Mouse (Mus musculus) gastrocnemius, adult 2 months (tissue): ENCODE results near the gene Lgi4. TPM values are rescaled to one million over a fixed set of nuclear protein-coding genes. Genes with fewer than 3 reads are reported as not detected.

Source experiments
- DNase-seq: peaks from one replicate; pipeline ENCODE4 v3.0.0; 2022
- H3K27ac ChIP-seq: fragments of 200-600 bp; 2 replicates; pipeline ENCODE4 v1.8.1; 2022; ENCODE audit warnings: mild to moderate bottlenecking
- H3K4me3 ChIP-seq: fragments of 200-600 bp; 2 replicates; pipeline ENCODE4 v1.8.1; 2022; ENCODE audit warnings: mild to moderate bottlenecking, moderate library complexity
- CTCF ChIP-seq: fragments of 200-600 bp; IDR thresholded peaks from 2 replicates; pipeline ENCODE4 v1.8.1; 2022; ENCODE audit warnings: antibody characterized with exemption, mild to moderate bottlenecking, moderate library complexity
- intact Hi-C: fragments of 180-260 bp; cut with DNase I; formaldehyde crosslinking; loops from one replicate; pipeline ENCODE4 v1.15.1; 2025
- total RNA-seq, 2 experiments: library from RNA; stranded (reverse); gene quantifications; 2 replicates each; pipeline ENCODE4 v1.2.3; 2021

The Lgi4 gene
- total RNA-seq, 2 experiments from 2014 or later, result 2.4 to 3.3 TPM

DNA sequence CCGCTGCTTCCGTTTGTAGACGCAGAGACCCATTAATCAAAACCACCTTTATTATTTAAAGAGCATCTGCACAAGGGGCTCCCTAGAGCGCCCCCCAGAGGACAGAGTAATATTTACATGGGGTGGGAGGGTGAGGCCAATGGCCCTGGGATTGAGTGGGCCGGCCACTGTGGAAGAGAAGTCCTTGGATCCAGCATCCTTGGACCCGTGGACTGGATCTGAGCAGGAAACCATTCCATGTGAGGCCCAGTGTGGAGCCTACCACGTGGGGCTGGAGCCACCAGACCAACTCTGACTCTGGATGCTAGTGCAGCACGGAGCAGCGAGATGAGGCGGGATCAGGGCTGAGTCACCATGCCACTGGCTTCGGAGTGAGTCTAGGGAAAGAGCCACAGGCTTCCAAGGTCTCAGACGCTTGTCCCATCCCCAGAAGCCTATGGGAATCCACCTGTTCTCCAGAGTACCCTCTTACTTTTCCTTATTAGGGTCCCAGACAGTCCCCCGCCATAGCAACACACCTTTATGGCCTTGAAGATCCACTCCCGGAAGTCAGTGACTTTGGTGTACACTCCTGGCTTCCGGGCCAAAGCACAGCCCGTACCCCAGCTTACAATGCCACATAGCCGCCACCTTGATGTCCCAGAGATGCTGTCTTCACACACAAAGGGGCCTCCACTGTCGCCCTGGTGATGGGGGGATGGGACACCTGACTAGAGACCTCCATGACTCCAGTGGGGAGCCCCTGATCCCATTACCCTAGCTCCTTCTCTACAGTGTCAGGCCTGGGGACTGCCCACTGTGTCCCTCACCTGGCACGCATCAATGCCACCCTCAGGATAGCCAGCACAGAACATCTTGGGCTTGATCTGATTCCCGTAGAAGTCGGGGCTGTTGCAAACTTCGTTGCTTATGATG lies 39.8 kb downstream of the Lgi4 start:
- TF ChIP-seq CTCF, result peak; percentile 52; the same call in 1 of the 2 replicates
- intact Hi-C loops, result loop anchor here (5.0 to 10.0 kb wide), 2 partner anchors 122 to 224 kb away; no protein-coding TSS in a partner anchor
- Histone ChIP-seq H3K4me3 (no peak overlapping the region), H3K27ac (peak overlapping the region; percentile 44)
- no peak for DNase-seq

DNA sequence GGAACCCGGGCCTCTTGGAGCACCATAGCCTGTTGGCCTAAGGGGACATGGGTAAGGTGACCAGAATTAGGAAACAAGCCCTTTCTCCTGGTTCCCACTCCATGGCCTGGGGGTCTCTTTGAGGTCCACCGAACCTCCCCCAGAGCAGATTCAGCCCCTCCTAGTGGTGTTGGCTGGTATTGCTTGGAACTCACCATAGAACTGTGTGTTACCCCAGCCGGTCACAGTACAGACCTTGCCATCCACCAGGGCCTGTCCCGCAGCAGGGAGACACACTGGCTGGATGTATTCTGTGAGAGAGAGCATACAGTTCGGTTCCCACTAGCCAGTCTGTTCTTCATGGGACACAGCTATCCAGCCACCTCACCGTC lies 40.5 kb downstream of the Lgi4 start:
- TF ChIP-seq CTCF, result peak; percentile 38; the same call in 1 of the 2 replicates
- Histone ChIP-seq H3K27ac (no peak overlapping the region), H3K4me3 (no peak overlapping the region)
- intact Hi-C loops, result loop anchor here (5.0 to 10.0 kb wide), 2 partner anchors 122 to 225 kb away; no protein-coding TSS in a partner anchor
- DNase-seq, result no peak

DNA sequence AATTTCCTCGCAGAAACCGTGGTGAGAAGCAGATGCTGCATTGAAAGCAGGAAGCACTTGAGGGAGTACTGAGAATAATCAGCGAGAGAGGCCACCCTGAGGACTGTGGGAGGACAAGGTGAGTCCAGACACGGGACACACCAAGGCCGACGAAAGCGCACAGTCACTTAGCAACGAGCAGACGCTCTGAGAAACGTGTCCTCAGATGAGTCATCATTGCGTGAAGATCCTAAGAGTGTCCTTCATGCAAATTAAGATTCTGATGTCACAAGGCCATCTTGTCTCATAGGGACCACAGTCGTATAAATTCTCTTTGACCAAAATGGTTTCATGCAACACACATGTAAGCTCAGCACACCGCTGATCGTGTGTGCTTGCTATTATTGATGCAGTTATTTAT lies 41.6 kb downstream of the Lgi4 start:
- H3K4me3 ChIP-seq, result no peak overlapping the region
- no peak for TF ChIP-seq CTCF
- intact Hi-C loops, result loop anchor here (5.0 kb wide), 1 partner anchor 57 kb away; the partner anchor contains the start of gene Gramd1a
- H3K27ac ChIP-seq, result no peak overlapping the region
- no peak for DNase-seq

- peak; percentile 83 for TF ChIP-seq CTCF
- DNase-seq, result peak; percentile 84
- intact Hi-C loops, result loop anchor here (1.0 kb wide), 1 partner anchor 70 kb away; no protein-coding TSS in a partner anchor
These were observed 46.1 kb downstream of the Lgi4 start for GRCm38 (mm10) chr7:31105061-31105768.

GRCm38 (mm10) chr7:31106166-31106565 lies 47.0 kb downstream of the Lgi4 start:
- intact Hi-C loops, result no loop called here
- Histone ChIP-seq H3K27ac (no peak overlapping the region; the same call in 1 of the 2 replicates), H3K4me3 (no peak overlapping the region)
- DNase-seq, result no peak
- no peak for TF ChIP-seq CTCF

More at GRCm38 (mm10) chr7:31105061-31105768, 46.1 kb downstream of the Lgi4 start:
- peak overlapping the region; percentile 55; the same call in 1 of the 2 replicates for H3K27ac ChIP-seq
- H3K4me3 ChIP-seq, result no peak overlapping the region

- Histone ChIP-seq H3K4me3 (0 out of 2 replicates have a peak overlapping the region, but pooled peaks have one; percentile 0), H3K27ac (peak overlapping the region; percentile 83; the same call in 1 of the 2 replicates)
- DNase-seq, result no peak
- TF ChIP-seq CTCF, result no peak
- intact Hi-C loops, result no loop called here
These were observed 48.6 kb downstream of the Lgi4 start for GRCm38 (mm10) chr7:31107781-31108180.

GRCm38 (mm10) chr7:31109091-31109490 lies 49.9 kb downstream of the Lgi4 start:
- H3K27ac ChIP-seq, result peak overlapping the region; percentile 83

GRCm38 (mm10) chr7:31109796-31110195 lies 50.7 kb downstream of the Lgi4 start:
- intact Hi-C loops, result no loop called here
- no peak overlapping the region for H3K4me3 ChIP-seq
- peak overlapping the region; percentile 83 for H3K27ac ChIP-seq
- no peak for DNase-seq
- no peak for TF ChIP-seq CTCF

More at GRCm38 (mm10) chr7:31109091-31109490, 49.9 kb downstream of the Lgi4 start:
- intact Hi-C loops, result no loop called here
- no peak for TF ChIP-seq CTCF
- peak; percentile 79 for DNase-seq
- H3K4me3 ChIP-seq, result peak overlapping the region; percentile 57

DNA sequence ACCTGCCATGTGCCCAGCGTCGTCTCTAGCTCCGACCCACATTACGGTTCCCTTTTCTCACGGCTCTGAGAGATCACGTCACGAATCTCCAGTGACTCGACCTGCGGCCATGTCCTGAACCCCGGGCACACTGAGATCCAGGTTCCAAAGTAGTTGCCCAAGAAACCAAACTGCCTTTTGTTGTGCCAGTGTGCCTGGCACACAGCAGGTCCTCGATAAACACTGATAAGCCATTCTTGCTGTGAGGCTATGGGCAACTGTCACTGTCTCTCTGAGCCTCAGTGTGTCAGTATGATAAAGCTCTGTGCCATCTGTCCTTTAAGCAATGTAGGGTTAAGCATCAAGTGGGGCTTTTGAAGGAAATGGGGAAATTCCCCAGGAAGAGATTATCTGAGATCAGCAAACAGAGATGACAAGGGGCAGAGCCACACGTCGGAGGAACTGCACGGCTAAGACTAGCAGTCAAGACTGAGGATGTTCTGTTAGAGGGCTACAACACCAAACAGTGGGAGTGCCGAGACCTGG lies 51.8 kb downstream of the Lgi4 start:
- H3K27ac ChIP-seq, result peak overlapping the region; percentile 83

DNA sequence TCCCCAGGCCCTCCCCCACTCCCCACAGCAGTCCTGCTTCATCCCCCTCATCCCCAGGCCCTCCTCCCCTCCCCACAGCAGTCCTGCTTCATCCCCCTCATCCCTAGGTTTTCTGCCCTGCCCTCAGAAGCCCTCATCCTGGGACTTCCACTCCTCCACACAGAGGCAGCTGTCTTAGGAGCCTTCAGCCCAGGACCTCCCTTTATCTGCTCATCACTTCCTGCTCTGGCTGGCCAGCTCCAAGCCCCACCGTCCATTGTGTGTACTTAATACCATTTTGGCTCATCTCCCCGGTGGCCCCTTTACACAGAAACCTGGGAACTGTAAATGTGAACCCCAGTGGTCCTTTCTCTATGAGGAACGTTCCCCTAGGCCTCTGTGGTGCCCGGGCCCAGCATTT lies 52.9 kb downstream of the Lgi4 start:
- TF ChIP-seq CTCF, result no peak
- intact Hi-C loops, result no loop called here
- DNase-seq, result no peak
- Histone ChIP-seq H3K27ac (peak overlapping the region; percentile 35; the same call in 1 of the 2 replicates), H3K4me3 (no peak overlapping the region)

More for the DNA sequence above, 51.8 kb downstream of the Lgi4 start:
- no peak for DNase-seq
- intact Hi-C loops, result no loop called here
- no peak for TF ChIP-seq CTCF
- H3K4me3 ChIP-seq, result no peak overlapping the region

DNA sequence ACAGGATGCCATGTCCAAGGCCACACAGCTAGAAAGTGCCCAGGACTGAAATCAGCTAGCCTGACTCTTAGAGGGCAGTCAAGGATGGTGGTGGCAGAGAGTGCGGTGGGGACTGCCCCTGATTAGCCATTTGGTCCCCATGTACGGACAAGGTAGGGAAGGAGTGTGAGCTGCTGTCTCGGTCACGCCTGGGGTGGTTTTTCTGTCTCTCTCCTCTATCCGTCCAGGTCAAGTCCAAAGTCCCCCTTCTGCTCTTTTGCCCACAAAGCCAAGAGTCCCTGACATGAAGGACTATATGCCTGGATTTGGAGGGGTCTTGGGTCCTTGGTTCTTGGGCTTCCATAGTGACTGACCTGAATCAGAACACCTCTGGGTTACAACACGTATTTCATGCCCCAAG lies 54.7 kb downstream of the Lgi4 start:
- no peak overlapping the region; the same call in 1 of the 2 replicates for H3K27ac ChIP-seq
- intact Hi-C loops, result no loop called here
- no peak overlapping the region for H3K4me3 ChIP-seq
- DNase-seq, result no peak
- TF ChIP-seq CTCF, result no peak

DNA sequence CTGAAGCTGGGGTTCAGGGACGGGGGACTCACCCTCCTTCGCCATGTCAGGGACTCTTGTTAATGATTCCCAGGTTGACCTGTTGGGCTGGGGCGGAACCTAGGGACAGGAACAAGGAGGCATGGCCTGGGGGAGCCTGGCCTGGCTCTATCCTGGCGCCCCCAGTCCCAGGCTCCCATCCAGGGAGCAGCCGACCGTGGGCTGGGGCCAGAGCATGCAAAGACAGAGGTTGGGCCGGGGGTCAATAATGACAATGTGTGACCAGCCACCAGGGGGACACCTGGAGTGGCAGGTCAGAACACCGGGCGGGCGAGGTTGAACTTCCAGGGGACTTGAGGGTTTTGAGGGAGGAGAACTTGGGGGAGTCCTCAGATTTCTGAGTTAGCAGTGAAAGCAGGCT lies 55.5 kb downstream of the Lgi4 start:
- TF ChIP-seq CTCF, result peak; percentile 23; the same call in 1 of the 2 replicates
- peak; percentile 56 for DNase-seq

More for the DNA sequence above, 55.5 kb downstream of the Lgi4 start:
- intact Hi-C loops, result no loop called here
- H3K27ac ChIP-seq, result peak overlapping the region; percentile 93
- no peak overlapping the region; the same call in 1 of the 2 replicates for H3K4me3 ChIP-seq
